Mouse (Mus musculus): ENCODE data around the gene Hepacam.

Gene Hepacam

GRCm38 (mm10) chr9:37433823-37434560 lies 66.8 kb downstream of the Hepacam start:
- DNase-seq (ENCODE audit: inconsistent ontology term): no peak

DNA sequence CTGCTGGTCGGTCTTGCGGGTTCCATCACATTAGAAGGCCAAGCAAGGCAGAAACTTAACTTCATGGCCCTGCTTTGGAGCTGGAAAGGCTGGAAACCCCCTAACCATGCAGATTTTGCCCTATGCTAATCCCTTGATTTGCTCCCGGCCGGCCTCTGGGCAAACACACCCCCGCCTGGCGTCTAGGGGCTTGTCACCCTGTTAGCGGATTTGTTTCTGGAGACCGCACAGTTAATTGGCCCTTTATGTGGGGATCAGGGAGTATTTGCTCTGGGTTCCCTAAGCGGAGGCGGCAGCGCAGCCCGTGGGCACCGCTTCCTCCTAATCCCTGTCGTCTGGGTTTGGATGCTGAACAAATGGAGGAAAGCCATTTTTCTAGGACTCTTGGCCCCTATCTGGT lies 67.8 kb downstream of the Hepacam start:
- DNase-seq (ENCODE audit: inconsistent ontology term): no peak

GRCm38 (mm10) chr9:37435616-37436015 lies 68.5 kb downstream of the Hepacam start:
- no peak for DNase-seq (ENCODE audit: inconsistent ontology term)
